Mouse (Mus musculus): ENCODE measurements around the gene Ptprn2. TPM values are rescaled to one million over a fixed set of nuclear protein-coding genes. Genes with fewer than 3 reads are reported as not detected.

Ptprn2 gene
- polyA plus RNA-seq, 1 experiment from 2014 or later = 0.14 TPM

DNA sequence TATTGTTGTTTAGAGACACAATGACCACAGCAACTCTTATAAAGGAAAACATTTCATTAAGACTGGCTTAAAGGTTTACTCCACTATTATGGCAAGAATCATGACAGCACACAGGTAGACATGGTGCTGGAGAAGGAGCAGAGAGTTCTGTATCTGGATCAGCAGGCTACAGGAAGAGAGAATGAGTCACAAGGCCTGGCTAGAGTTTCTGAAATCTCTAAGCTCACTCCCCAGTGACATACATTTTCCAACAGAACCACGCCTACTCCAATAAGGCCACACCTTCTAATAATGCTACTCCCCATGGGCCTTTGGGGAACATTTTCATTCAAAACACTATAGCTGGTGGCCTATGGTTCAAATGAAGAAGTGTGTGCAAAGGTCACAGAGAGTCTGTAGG lies 53.8 kb downstream of the Ptprn2 start:
- DNase-seq = no peak
- WGBS (ENCODE audit: insufficient replicate concordance) = 65% methylated on average over 1 of the region's 1 CpGs
- Histone ChIP-seq H3K27me3 (ENCODE audit: insufficient read depth, low read length) (no peaks in the 10 kb centered on the region), H3K27ac (ENCODE audit: low read depth) (no peak overlapping the region), H3K9ac (replicated peaks) (no peak overlapping the region), H3K4me2 (ENCODE audit: low read depth, low read length) (no peak overlapping the region), H3K9me3 (ENCODE audit: low read length) (no peaks in the 10 kb centered on the region), H3K36me3 (replicated peaks; ENCODE audit: insufficient read depth, low read length) (no peaks in the 10 kb centered on the region), H3K4me3 (ENCODE audit: low read depth, low read length) (no peak overlapping the region), H3K4me1 (ENCODE audit: insufficient read depth) (no peaks in the 10 kb centered on the region)
- TF ChIP-seq CTCF (IDR thresholded peaks at IDR 0.05; ENCODE audit: low read depth) (no peak), EP300 (IDR thresholded peaks at IDR 0.05; ENCODE audit: low read depth) (no peak)
- no peak for ATAC-seq

DNA sequence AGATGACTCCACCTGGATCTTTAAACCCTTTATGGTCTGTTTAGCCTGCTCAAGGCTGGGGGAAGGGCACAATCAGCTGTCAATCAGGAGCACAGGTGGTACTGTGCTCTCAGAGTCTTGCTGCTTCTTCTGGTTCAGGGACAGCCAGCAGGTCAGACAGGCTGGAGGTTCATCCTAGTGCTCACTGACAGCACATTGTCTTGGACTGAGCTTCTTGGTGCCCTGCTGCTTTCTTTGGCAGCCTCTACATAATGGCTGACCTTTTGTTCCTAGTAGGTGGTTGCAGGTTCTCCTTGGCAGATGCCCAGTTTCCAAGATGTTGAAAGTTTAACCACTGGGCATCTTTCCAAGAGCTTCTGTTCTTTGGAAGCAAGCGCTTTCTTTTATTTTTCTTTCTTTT lies 55.1 kb downstream of the Ptprn2 start:
- no peak for ATAC-seq
- TF ChIP-seq EP300 (IDR thresholded peaks at IDR 0.05; ENCODE audit: low read depth) (no peak), CTCF (IDR thresholded peaks at IDR 0.05; ENCODE audit: low read depth) (no peak)
- no peaks in the 10 kb centered on the region for H3K36me3 ChIP-seq (replicated peaks; ENCODE audit: insufficient read depth, low read length)
- H3K27ac ChIP-seq (ENCODE audit: low read depth) = no peak overlapping the region
- WGBS (ENCODE audit: insufficient replicate concordance) = 84% methylated on average over 1 of the region's 1 CpGs
- no peaks in the 10 kb centered on the region for H3K27me3 ChIP-seq (ENCODE audit: insufficient read depth, low read length)
- no peaks in the 10 kb centered on the region for H3K4me1 ChIP-seq (ENCODE audit: insufficient read depth)
- H3K4me2 ChIP-seq (ENCODE audit: low read depth, low read length) = no peak overlapping the region
- no peak overlapping the region for H3K4me3 ChIP-seq (ENCODE audit: low read depth, low read length)
- H3K9me3 ChIP-seq (ENCODE audit: low read length) = no peaks in the 10 kb centered on the region
- H3K9ac ChIP-seq (replicated peaks) = no peak overlapping the region
- DNase-seq = no peak

DNA sequence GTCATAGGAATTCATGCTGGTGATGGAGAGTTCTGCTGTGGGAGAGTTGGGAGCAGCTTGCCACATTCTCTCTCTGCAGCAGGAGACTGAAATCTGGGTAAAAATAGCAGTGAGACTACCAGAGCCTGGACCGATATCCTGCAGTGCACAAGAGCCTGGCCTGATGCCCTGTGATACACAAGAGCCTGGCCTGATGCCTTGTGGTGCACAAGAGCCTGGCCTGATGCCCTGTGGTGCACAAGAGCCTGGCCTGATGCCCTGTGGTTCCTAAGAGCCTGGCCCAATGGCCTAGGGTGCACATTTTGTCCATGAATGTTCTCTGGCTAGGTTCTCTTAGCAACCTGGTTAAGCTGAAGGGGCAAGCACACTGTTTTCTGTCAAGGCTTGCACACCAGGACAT lies 64.5 kb downstream of the Ptprn2 start:
- Histone ChIP-seq H3K4me3 (ENCODE audit: low read depth, low read length) (no peak overlapping the region), H3K4me1 (ENCODE audit: insufficient read depth) (no peaks in the 10 kb centered on the region), H3K9ac (replicated peaks) (no peak overlapping the region), H3K4me2 (ENCODE audit: low read depth, low read length) (no peak overlapping the region), H3K27me3 (ENCODE audit: insufficient read depth, low read length) (0 out of 2 replicates have a peak, but pooled peaks cover 2% of the 10 kb centered on the region), H3K9me3 (ENCODE audit: low read length) (no peaks in the 10 kb centered on the region), H3K27ac (ENCODE audit: low read depth) (no peak overlapping the region), H3K36me3 (replicated peaks; ENCODE audit: insufficient read depth, low read length) (no peaks in the 10 kb centered on the region)
- TF ChIP-seq EP300 (IDR thresholded peaks at IDR 0.05; ENCODE audit: low read depth) = no peak
- TF ChIP-seq CTCF (IDR thresholded peaks at IDR 0.05; ENCODE audit: low read depth) = no peak
- WGBS (ENCODE audit: insufficient replicate concordance) = 60% methylated on average over 1 of the region's 1 CpGs
- ATAC-seq (no peak), DNase-seq (no peak)

DNA sequence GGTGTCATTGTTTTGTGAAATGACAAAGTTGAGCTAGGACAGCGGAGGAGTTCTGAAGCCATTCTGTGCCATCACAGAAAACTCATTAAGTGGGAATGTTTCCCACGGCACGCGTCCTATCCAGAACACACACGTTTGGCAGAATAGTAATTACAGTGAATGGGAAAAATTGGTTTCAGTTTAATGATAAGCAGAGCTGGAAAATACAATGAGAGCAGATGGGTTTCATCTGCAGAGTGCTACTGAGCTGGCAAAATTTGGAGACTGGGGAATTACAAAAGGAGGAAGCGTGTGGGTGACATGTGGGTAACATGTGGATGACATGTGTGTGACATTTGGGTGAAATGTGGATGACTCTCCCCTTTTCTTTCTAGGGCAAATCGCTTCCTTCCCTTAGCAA lies 66.0 kb downstream of the Ptprn2 start:
- H3K9ac ChIP-seq (replicated peaks) = no peak overlapping the region
- 0 out of 2 replicates have a peak, but pooled peaks cover 2% of the 10 kb centered on the region for H3K27me3 ChIP-seq (ENCODE audit: insufficient read depth, low read length)
- ATAC-seq (no peak), DNase-seq (no peak)
- TF ChIP-seq EP300 (IDR thresholded peaks at IDR 0.05; ENCODE audit: low read depth) = no peak
- TF ChIP-seq CTCF (IDR thresholded peaks at IDR 0.05; ENCODE audit: low read depth) = no peak
- H3K9me3 ChIP-seq (ENCODE audit: low read length) = no peaks in the 10 kb centered on the region
- H3K4me2 ChIP-seq (ENCODE audit: low read depth, low read length) = no peak overlapping the region
- H3K27ac ChIP-seq (ENCODE audit: low read depth) = no peak overlapping the region
- H3K36me3 ChIP-seq (replicated peaks; ENCODE audit: insufficient read depth, low read length) = no peaks in the 10 kb centered on the region
- no peak overlapping the region for H3K4me3 ChIP-seq (ENCODE audit: low read depth, low read length)
- WGBS (ENCODE audit: insufficient replicate concordance) = 82% methylated on average over 7 of the region's 7 CpGs
- no peaks in the 10 kb centered on the region for H3K4me1 ChIP-seq (ENCODE audit: insufficient read depth)

- ATAC-seq (no peak), DNase-seq (no peak)
- no peak overlapping the region for H3K4me3 ChIP-seq (ENCODE audit: low read depth, low read length)
- WGBS (ENCODE audit: insufficient replicate concordance) = 78% methylated on average over 2 of the region's 2 CpGs
- H3K9me3 ChIP-seq (ENCODE audit: low read length) = no peaks in the 10 kb centered on the region
- 0 out of 2 replicates have a peak, but pooled peaks cover 2% of the 10 kb centered on the region for H3K27me3 ChIP-seq (ENCODE audit: insufficient read depth, low read length)
- H3K27ac ChIP-seq (ENCODE audit: low read depth) = no peak overlapping the region
- no peaks in the 10 kb centered on the region for H3K36me3 ChIP-seq (replicated peaks; ENCODE audit: insufficient read depth, low read length)
- TF ChIP-seq EP300 (IDR thresholded peaks at IDR 0.05; ENCODE audit: low read depth) = no peak
- TF ChIP-seq CTCF (IDR thresholded peaks at IDR 0.05; ENCODE audit: low read depth) = no peak
- no peaks in the 10 kb centered on the region for H3K4me1 ChIP-seq (ENCODE audit: insufficient read depth)
- H3K9ac ChIP-seq (replicated peaks) = no peak overlapping the region
- no peak overlapping the region for H3K4me2 ChIP-seq (ENCODE audit: low read depth, low read length)
Measured at GRCm38 (mm10) chr12:116552306-116552705, 66.8 kb downstream of the Ptprn2 start.

- no peak for ATAC-seq
- Histone ChIP-seq H3K4me2 (ENCODE audit: low read depth, low read length) (no peak overlapping the region), H3K4me3 (ENCODE audit: low read depth, low read length) (no peak overlapping the region), H3K36me3 (replicated peaks; ENCODE audit: insufficient read depth, low read length) (no peaks in the 10 kb centered on the region), H3K4me1 (ENCODE audit: insufficient read depth) (no peaks in the 10 kb centered on the region), H3K9me3 (ENCODE audit: low read length) (no peaks in the 10 kb centered on the region), H3K27ac (ENCODE audit: low read depth) (no peak overlapping the region), H3K27me3 (ENCODE audit: insufficient read depth, low read length) (0 out of 2 replicates have a peak, but pooled peaks cover 2% of the 10 kb centered on the region), H3K9ac (replicated peaks) (no peak overlapping the region)
- no peak for DNase-seq
- TF ChIP-seq EP300 (IDR thresholded peaks at IDR 0.05; ENCODE audit: low read depth) = no peak
- TF ChIP-seq CTCF (IDR thresholded peaks at IDR 0.05; ENCODE audit: low read depth) = no peak
Measured at GRCm38 (mm10) chr12:116553361-116553760, 67.8 kb downstream of the Ptprn2 start.

DNA sequence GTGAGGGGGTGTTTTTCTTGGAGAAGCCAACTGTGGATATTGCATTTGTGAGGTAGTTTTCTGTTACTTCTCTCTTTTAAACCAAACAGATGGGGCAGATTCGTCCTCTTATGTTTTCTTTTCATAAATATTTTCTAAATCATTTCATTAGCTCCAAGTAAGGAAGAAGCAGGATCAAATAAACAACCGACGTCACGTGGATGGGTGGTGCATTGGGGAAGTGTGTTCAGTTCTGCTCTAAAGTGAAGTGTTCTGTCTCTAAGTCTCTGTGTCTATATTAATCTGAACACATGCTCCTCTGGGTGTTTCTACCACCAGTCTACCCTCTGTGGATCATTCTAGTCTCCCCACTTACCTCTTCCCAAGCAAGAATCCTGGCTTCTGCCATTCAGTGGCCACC lies 70.4 kb downstream of the Ptprn2 start:
- DNase-seq = no peak
- Histone ChIP-seq H3K36me3 (replicated peaks; ENCODE audit: insufficient read depth, low read length) (no peaks in the 10 kb centered on the region), H3K4me1 (ENCODE audit: insufficient read depth) (no peaks in the 10 kb centered on the region), H3K9ac (replicated peaks) (no peak overlapping the region), H3K27me3 (ENCODE audit: insufficient read depth, low read length) (0 out of 2 replicates have a peak, but pooled peaks cover 2% of the 10 kb centered on the region), H3K4me3 (ENCODE audit: low read depth, low read length) (no peak overlapping the region), H3K27ac (ENCODE audit: low read depth) (no peak overlapping the region), H3K4me2 (ENCODE audit: low read depth, low read length) (no peak overlapping the region), H3K9me3 (ENCODE audit: low read length) (no peaks in the 10 kb centered on the region)
- ATAC-seq = no peak
- WGBS (ENCODE audit: insufficient replicate concordance) = 65% methylated on average over 4 of the region's 4 CpGs
- TF ChIP-seq CTCF (IDR thresholded peaks at IDR 0.05; ENCODE audit: low read depth) (no peak), EP300 (IDR thresholded peaks at IDR 0.05; ENCODE audit: low read depth) (no peak)

All from liver, postnatal 0 days (tissue).